Mouse (Mus musculus) embryonic fibroblast, embryonic 13.5 days (primary cell): ENCODE measurements around the gene Cacna2d4.

Source experiments
- CTCF ChIP-seq: IDR thresholded peaks from 2 replicates; pipeline ENCODE4 v1.5.1; 2011; ENCODE audit warnings: mild to moderate bottlenecking, control low read depth, low read length, moderate library complexity, borderline replicate concordance; ENCODE audit not compliant: insufficient read depth
- POLR2A ChIP-seq: IDR thresholded peaks from 2 replicates; pipeline ENCODE4 v1.6.1; 2011; ENCODE audit warnings: low read depth, mild to moderate bottlenecking, control low read depth, low read length, moderate library complexity

GRCm38 (mm10) chr6:119249726-119250125, 13.4 kb downstream of the Cacna2d4 start:
- no peak for TF ChIP-seq CTCF
- TF ChIP-seq POLR2A, result no peak
